ENCODE assay signal across 8 mouse cellular contexts in genomic region chr13:63280344-63280743, GRCm38 (mm10).
DNase-seq lines count a peak whose midpoint lies in the region; ATAC-seq lines count a peak whose summit lies in the region.

No protein-coding gene starts in this region.

- H3K9me3 ChIP-seq in heart, embryonic 12.5 days (replicated peaks), result no peaks in the 10 kb centered on the region
- H3K9me3 ChIP-seq in lung, embryonic 15.5 days, result no peaks in the 10 kb centered on the region
- H3K9me3 ChIP-seq in embryonic facial prominence, embryonic 15.5 days (replicated peaks), result no peaks in the 10 kb centered on the region
- H3K9me3 ChIP-seq in neural tube, embryonic 15.5 days (replicated peaks), result no peaks in the 10 kb centered on the region

- ATAC-seq in heart, embryonic 12.5 days (ENCODE audit: insufficient number of reproducible peaks, low FRiP score), result peak; percentile 56; the same call in 1 of the 2 replicates
- peak; percentile 38; the same call in 1 of the 2 replicates for ATAC-seq in lung, embryonic 15.5 days (ENCODE audit: borderline replicate concordance, extremely low read depth, low FRiP score, low TSS enrichment)
- peak; percentile 70 for ATAC-seq in embryonic facial prominence, embryonic 15.5 days (ENCODE audit: insufficient number of reproducible peaks, low FRiP score, low TSS enrichment, low read depth)
- no peak for ATAC-seq in neural tube, embryonic 15.5 days (ENCODE audit: low FRiP score)
- no peak for ATAC-seq in cerebellum, adult (ENCODE audit: insufficient number of reproducible peaks, low FRiP score, low TSS enrichment)

- no peaks in the 10 kb centered on the region for H3K27me3 ChIP-seq in heart, embryonic 12.5 days (replicated peaks)
- H3K27me3 ChIP-seq in lung, embryonic 15.5 days, result no peaks in the 10 kb centered on the region
- H3K27me3 ChIP-seq in embryonic facial prominence, embryonic 15.5 days, result no peaks in the 10 kb centered on the region
- H3K27me3 ChIP-seq in neural tube, embryonic 15.5 days (replicated peaks), result no peaks in the 10 kb centered on the region

- WGBS in heart, embryonic 12.5 days, result 23% methylated on average over 3 of the region's 3 CpGs
- WGBS in lung, embryonic 15.5 days, result 33% methylated on average over 3 of the region's 3 CpGs
- 7% methylated on average over 3 of the region's 3 CpGs for WGBS in embryonic facial prominence, embryonic 15.5 days
- WGBS in neural tube, embryonic 15.5 days, result 43% methylated on average over 3 of the region's 3 CpGs

- peak overlapping the region; percentile 30 for H3K4me2 ChIP-seq in heart, embryonic 12.5 days
- peak overlapping the region; percentile 53 for H3K4me2 ChIP-seq in lung, embryonic 15.5 days
- peak overlapping the region; percentile 60 for H3K4me2 ChIP-seq in embryonic facial prominence, embryonic 15.5 days (replicated peaks)
- H3K4me2 ChIP-seq in neural tube, embryonic 15.5 days, result 0 out of 2 replicates have a peak overlapping the region, but pooled peaks have one; percentile 20

- DNase-seq in heart, adult 9 months (ENCODE audit: low spot score in 2 of 2), result no peak
- no peak for DNase-seq in lung, postnatal 14 days
- no peak for DNase-seq in urinary bladder, postnatal 4 days (ENCODE audit: low spot score in 2 of 2)

- H3K27ac ChIP-seq in heart, embryonic 12.5 days (ENCODE audit: poor library complexity, severe bottlenecking), result no peak overlapping the region
- peak overlapping the region; percentile 13 for H3K27ac ChIP-seq in lung, embryonic 15.5 days
- peak overlapping the region; percentile 91 for H3K27ac ChIP-seq in embryonic facial prominence, embryonic 15.5 days (replicated peaks)
- H3K27ac ChIP-seq in neural tube, embryonic 15.5 days (replicated peaks), result no peak overlapping the region

- peaks cover 30% of the 10 kb centered on the region for H3K36me3 ChIP-seq in heart, embryonic 12.5 days
- H3K36me3 ChIP-seq in lung, embryonic 15.5 days, result peaks cover 29% of the 10 kb centered on the region
- peaks cover 23% of the 10 kb centered on the region for H3K36me3 ChIP-seq in embryonic facial prominence, embryonic 15.5 days
- peaks cover 7% of the 10 kb centered on the region for H3K36me3 ChIP-seq in neural tube, embryonic 15.5 days

- H3K4me1 ChIP-seq in heart, embryonic 12.5 days (replicated peaks), result peaks cover 65% of the 10 kb centered on the region
- peaks cover 71% of the 10 kb centered on the region for H3K4me1 ChIP-seq in lung, embryonic 15.5 days
- peaks cover 75% of the 10 kb centered on the region for H3K4me1 ChIP-seq in embryonic facial prominence, embryonic 15.5 days
- peaks cover 23% of the 10 kb centered on the region for H3K4me1 ChIP-seq in neural tube, embryonic 15.5 days

- H3K4me3 ChIP-seq in heart, embryonic 12.5 days, result no peak overlapping the region
- peak overlapping the region; percentile 24 for H3K4me3 ChIP-seq in lung, embryonic 15.5 days
- peak overlapping the region; percentile 56 for H3K4me3 ChIP-seq in embryonic facial prominence, embryonic 15.5 days (replicated peaks)
- no peak overlapping the region for H3K4me3 ChIP-seq in neural tube, embryonic 15.5 days (replicated peaks)

- peak overlapping the region; percentile 20; the same call in 1 of the 2 replicates for H3K9ac ChIP-seq in heart, embryonic 12.5 days
- peak overlapping the region; percentile 17; the same call in 1 of the 2 replicates for H3K9ac ChIP-seq in lung, embryonic 15.5 days
- H3K9ac ChIP-seq in embryonic facial prominence, embryonic 15.5 days, result peak overlapping the region; percentile 10; the same call in 1 of the 2 replicates
- no peak overlapping the region for H3K9ac ChIP-seq in neural tube, embryonic 15.5 days (replicated peaks)

Comparison
In these comparisons a context has a peak if more than half of its experiments do, and no peak if none do; other contexts are left out.
1. ATAC-seq: peak in heart, embryonic 12.5 days (single experiment), lung, embryonic 15.5 days (single experiment) and embryonic facial prominence, embryonic 15.5 days (single experiment); none in neural tube, embryonic 15.5 days (single experiment) and cerebellum, adult (single experiment).
2. H3K27ac ChIP-seq: peak in lung, embryonic 15.5 days (single experiment) and embryonic facial prominence, embryonic 15.5 days (single experiment); none in heart, embryonic 12.5 days (single experiment) and neural tube, embryonic 15.5 days (single experiment).
3. H3K4me3 ChIP-seq: peak in lung, embryonic 15.5 days (single experiment) and embryonic facial prominence, embryonic 15.5 days (single experiment); none in heart, embryonic 12.5 days (single experiment) and neural tube, embryonic 15.5 days (single experiment).
4. Peak in every context shown above with its lines, with median percentiles within 50 percentile points of each other: H3K4me2 ChIP-seq.